In genomic region chr11:70403598-70403997, GRCm38 (mm10) we compare ENCODE assay signal across 14 mouse cellular contexts. TPM values are rescaled to one million over a fixed set of nuclear protein-coding genes. Genes with fewer than 3 reads are reported as not detected.
DNase-seq lines count a peak whose midpoint lies in the region; ATAC-seq lines count a peak whose summit lies in the region.
"Had no signal": no experiment of that assay in that cellular context is flagged by ENCODE, and none has a peak within 500 bp of the region (broad histone marks: within the 10 kb centered on the region; RNA-seq: fewer than 3 reads in every experiment).

No protein-coding gene starts in this region.

- no peak for ATAC-seq in inflammation-experienced regulatory T-cells, adult 6 months

- peak; percentile 17 to 47 for DNase-seq in frontal cortex, postnatal 36 days (ENCODE audit: low spot score in 2 of 2)
- no peak for DNase-seq in frontal cortex, postnatal 14 days (ENCODE audit: low spot score in 2 of 2)
- DNase-seq in ovary, postnatal 14 days (ENCODE audit: low spot score) = peak; percentile 34
- no peak for DNase-seq in ovary, postnatal 36 days (ENCODE audit: low spot score)
- DNase-seq in heart, postnatal 14 days = peak; percentile 24 to 43
- DNase-seq in lung, postnatal 4 days = peak; percentile 22 to 30
- DNase-seq in spleen, postnatal 36 days (ENCODE audit: low spot score in 2 of 2) = no peak
- DNase-seq: adrenal gland, postnatal 10 days; cerebellum, adult 8-10 months had no signal

- intact Hi-C loops in heart, postnatal 14 days (cut with DNase I) = no loop called here

RNA-seq across cellular contexts. Expression of gene Pelp1, which starts 6.2 kb away (rescaled TPM):
- total RNA-seq in heart, postnatal 14 days (2021) = 10 to 100 TPM; 19.8 to 22.9 TPM
- polyA plus RNA-seq in inflammation-experienced regulatory T-cells, adult 6 months (2017; shearing (Covaris generic)) = 1 to 10 TPM; 5.2 to 7.3 (median 6.5) TPM

RNA-seq across cellular contexts. Expression of gene Arrb2, which starts 28.8 kb away (rescaled TPM):
- total RNA-seq in heart, postnatal 14 days (2021) = 10 to 100 TPM; 13.8 to 17.0 TPM
- polyA plus RNA-seq in inflammation-experienced regulatory T-cells, adult 6 months (2017; shearing (Covaris generic)) = 100 to 1,000 TPM in 2 of 3 experiments, 10 to 100 TPM in 1; 50.6 to 129 (median 119) TPM

RNA-seq across cellular contexts. Expression of gene Med11, which starts 48.1 kb away (rescaled TPM):
- 1 to 10 TPM; 7.3 to 8.5 TPM for total RNA-seq in heart, postnatal 14 days (2021)
- polyA plus RNA-seq in inflammation-experienced regulatory T-cells, adult 6 months (2017; shearing (Covaris generic)) = 10 to 100 TPM; 76.7 to 81.3 (median 80.3) TPM

RNA-seq across cellular contexts. Expression of gene Alox15, which starts 51.8 kb away (rescaled TPM):
- 1 to 10 TPM; 5.2 to 8.1 TPM for total RNA-seq in heart, postnatal 14 days (2021)
- under 1 TPM; 0.24 to 0.59 (median 0.26) TPM for polyA plus RNA-seq in inflammation-experienced regulatory T-cells, adult 6 months (2017; shearing (Covaris generic))
- polyA plus RNA-seq: erythroblast, embryonic 14.5 days; limb, embryonic 10.5 days; neural tube, embryonic 14.5 days had no signal

RNA-seq across cellular contexts. Expression of gene Zmynd15, which starts 55.6 kb away (rescaled TPM):
- total RNA-seq in heart, postnatal 14 days (2021) = 1 to 10 TPM; 2.9 to 4.7 TPM
- polyA plus RNA-seq in inflammation-experienced regulatory T-cells, adult 6 months (2017; shearing (Covaris generic)) = not detected
- total RNA-seq: granulocyte monocyte progenitor cell, adult 5-6 weeks had no signal
- polyA plus RNA-seq: erythroblast, embryonic 14.5 days had no signal

Comparison
In these comparisons a context has a peak if more than half of its experiments do, and no peak if none do; other contexts are left out.
1. DNase-seq: peak in frontal cortex, postnatal 36 days (2 of 2), ovary, postnatal 14 days (single experiment), heart, postnatal 14 days (2 of 2) and lung, postnatal 4 days (2 of 2); none in frontal cortex, postnatal 14 days (0 of 2), ovary, postnatal 36 days (single experiment) and spleen, postnatal 36 days (0 of 2).